Mouse (Mus musculus): ENCODE data around the gene Mtmr10.

- TF ChIP-seq CTCF (IDR thresholded peaks at IDR 0.05; ENCODE audit: borderline replicate concordance, insufficient read depth, low read length) = no peak
- TF ChIP-seq POLR2A (IDR thresholded peaks at IDR 0.05; ENCODE audit: low read depth, low read length) = no peak
Measured at GRCm38 (mm10) chr7:64357405-64357804, 70.0 kb downstream of the Mtmr10 start.
